Mouse (Mus musculus) mouse trophoblast stem cell (cell line): ENCODE results near the gene Zfp213.
"Not testable (repeated sequence)": the region's sequence is repeated elsewhere in the genome, so short reads cannot be mapped to it uniquely, and the experiment has no call there.

Experiments
- in situ Hi-C, 2 experiments: fragments of 300-500 bp; cut with MseI, MboI; formaldehyde crosslinking; loops; 2 replicates in 1 of 2; 3 replicates in 1 of 2; pipeline ENCODE4 v1.15.1; 2025

Gene Zfp213

GRCm38 (mm10) chr17:23563595-23564367 is at the start of gene Zfp213:
Gene Zfp213 (minus strand): TSS chr17:23564238.
- in situ Hi-C loops: loop anchor here in 1 of 2 experiments (25.0 kb wide), 1 partner anchor 376 kb away; the partner anchor contains the start of gene Zfp40

- in situ Hi-C loops: loop anchor here in 1 of 2 experiments (5.0 kb wide), 1 partner anchor 38 kb away; no protein-coding TSS in a partner anchor
Measured at GRCm38 (mm10) chr17:23610361-23610800, 46.3 kb upstream of the Zfp213 start.

- in situ Hi-C loops: loop anchor here (5.0 kb wide), 1 partner anchor 37 kb away; no protein-coding TSS in a partner anchor
Measured at GRCm38 (mm10) chr17:23609612-23610011, 45.6 kb upstream of the Zfp213 start.

DNA sequence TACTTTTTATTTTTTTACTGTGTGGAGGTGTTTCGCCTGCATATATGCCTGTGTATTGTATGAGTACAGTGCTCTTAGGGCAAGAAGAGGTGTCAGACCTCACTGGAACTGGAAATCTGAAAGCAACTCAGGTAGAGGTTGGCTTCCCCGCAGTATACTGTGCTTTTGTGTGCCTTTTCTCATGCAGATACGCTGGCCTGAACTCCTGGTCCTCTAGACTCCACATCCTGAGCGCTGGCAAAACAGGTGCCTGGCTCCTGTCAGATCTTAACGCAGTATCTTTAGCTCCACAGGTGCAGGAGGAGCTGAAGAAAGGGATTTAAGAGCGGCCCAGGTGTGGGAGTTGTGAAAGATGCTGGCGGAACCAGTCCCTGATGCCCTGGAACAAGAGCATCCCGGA is 41.2 kb upstream of the Zfp213 start:
- in situ Hi-C loops: loop anchor here in 1 of 2 experiments (5.0 kb wide), 1 partner anchor 33 kb away; no protein-coding TSS in a partner anchor

- in situ Hi-C loops: no loop called here
Measured at GRCm38 (mm10) chr17:23604394-23604793, 40.4 kb upstream of the Zfp213 start.

- in situ Hi-C loops: no loop called here
Measured at GRCm38 (mm10) chr17:23603542-23603941, 39.5 kb upstream of the Zfp213 start.

- in situ Hi-C loops: no loop called here
Measured at GRCm38 (mm10) chr17:23603077-23603476, 39.0 kb upstream of the Zfp213 start.

DNA sequence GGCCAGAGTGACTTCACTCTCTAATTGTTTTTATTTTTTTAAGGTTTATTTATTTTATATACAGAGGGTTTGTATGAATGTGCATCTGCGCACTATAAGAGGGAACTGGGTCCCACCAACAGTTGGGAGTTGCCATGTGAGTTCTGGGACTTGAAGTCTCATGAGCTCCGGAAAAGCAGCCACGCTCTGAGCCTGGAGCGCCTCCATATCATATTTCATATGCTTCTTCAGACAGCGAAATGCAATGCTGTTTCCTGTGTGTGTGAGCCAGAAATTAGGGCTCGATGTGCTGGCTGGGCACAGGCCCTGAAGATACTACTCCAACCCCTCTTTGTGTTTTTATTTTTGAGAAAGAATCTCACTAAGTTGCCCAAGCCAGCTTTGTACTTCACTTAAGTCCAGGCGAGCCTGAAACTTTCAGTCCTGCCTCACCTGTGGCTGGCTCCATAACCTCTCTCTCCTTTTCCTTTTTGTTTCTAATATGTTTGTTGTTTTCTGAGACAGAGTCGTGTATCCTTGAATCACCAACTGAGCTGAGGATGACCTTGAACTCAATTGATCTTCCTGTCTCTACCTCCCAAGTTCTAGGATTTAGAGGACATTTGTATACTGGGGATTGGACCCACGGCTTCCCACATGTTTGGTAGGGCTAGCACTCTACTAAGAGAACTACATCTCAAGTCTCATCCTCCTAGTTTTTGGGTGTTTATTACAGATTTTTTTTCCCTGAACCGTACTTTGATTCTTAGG is 38.0 kb upstream of the Zfp213 start:
- in situ Hi-C loops: no loop called here

- in situ Hi-C loops: no loop called here
Measured at GRCm38 (mm10) chr17:23600641-23601622, 36.9 kb upstream of the Zfp213 start, which contains the start of gene Zscan10. Gene Zscan10 (plus strand): TSS chr17:23600856.

DNA sequence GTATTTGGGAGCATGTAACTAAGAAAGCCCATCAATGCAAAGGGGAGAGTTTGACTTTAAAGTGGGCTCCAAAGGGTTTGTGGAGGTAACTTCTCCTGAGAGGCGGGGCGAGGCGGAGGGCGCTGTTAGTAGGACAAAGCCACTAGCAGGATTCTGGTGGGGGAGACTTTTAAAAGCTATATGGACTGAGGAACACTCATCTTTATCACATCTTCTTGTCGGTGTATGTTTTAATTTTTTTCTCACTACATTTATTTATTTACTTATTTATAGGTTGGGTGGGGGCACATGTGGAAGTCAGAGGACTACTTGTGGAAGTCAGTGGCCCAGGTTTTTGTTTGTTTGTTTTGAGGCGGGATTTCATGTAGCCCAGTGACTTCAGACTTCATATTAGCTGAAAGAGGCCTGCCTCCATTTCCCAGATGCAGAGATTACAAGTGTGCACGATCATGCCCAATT is 35.6 kb upstream of the Zfp213 start:
- in situ Hi-C loops: no loop called here

GRCm38 (mm10) chr17:23598582-23599552 is 34.8 kb upstream of the Zfp213 start, which contains the start of gene Zfp13:
Gene Zfp13 (minus strand): TSS chr17:23599487.
- in situ Hi-C loops: no loop called here

- in situ Hi-C loops: not testable (repeated sequence)
Measured at GRCm38 (mm10) chr17:23595139-23595538, 31.1 kb upstream of the Zfp213 start.

- in situ Hi-C loops: no loop called here
Measured at GRCm38 (mm10) chr17:23592926-23593300, 28.9 kb upstream of the Zfp213 start.

DNA sequence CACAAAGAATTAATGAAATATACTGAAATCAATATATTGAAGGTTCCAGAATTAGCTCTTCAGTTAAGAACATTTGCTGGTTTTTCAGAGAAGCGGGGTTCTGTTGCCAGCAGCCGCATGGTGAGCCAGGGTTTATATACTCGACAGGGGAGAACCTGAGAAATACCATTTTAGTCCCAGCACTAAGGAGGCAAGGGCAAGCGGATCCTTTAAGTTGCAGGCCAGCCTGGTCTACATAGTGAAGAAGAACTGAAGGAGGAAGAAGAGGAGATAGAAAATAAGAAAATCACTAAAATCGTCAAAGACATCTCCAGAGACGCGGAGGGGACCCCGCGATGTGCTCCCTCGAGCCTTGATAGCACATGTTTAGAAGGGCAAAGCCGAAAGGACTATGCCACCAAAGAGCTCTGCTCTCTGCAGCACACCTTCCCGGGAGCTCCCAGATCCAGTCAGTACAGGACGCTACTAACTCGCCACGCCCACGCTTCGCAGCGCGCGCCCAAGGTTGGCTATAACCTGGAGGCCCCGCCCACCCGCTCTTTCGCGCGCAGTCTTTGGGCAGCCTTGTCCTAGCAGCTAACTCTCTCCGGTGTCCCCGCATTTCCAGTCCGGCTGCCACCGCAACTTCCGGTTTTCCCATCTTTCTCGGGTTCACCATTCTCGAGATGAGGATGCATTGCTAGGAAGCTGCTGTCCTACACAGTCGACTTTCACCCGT is 28.3 kb upstream of the Zfp213 start:
- in situ Hi-C loops: no loop called here

GRCm38 (mm10) chr17:23587253-23587652 is 23.2 kb upstream of the Zfp213 start:
- in situ Hi-C loops: no loop called here

- in situ Hi-C loops: no loop called here
Measured at GRCm38 (mm10) chr17:23585721-23586491, 21.9 kb upstream of the Zfp213 start.

- in situ Hi-C loops: no loop called here
Measured at GRCm38 (mm10) chr17:23584786-23585185, 20.7 kb upstream of the Zfp213 start.

- in situ Hi-C loops: no loop called here
Measured at GRCm38 (mm10) chr17:23575951-23576552, 12.0 kb upstream of the Zfp213 start.
